Mouse (Mus musculus) ovary, adult 18-20 months (tissue): ENCODE results near the gene Olfr531.

Experiments
- DNase-seq: peaks from one replicate; pipeline ENCODE4 v3.0.0; 2022; ENCODE audit warnings: low spot score, mixed read lengths

Olfr531 gene

GRCm38 (mm10) chr7:140402818-140403217 is at the start of gene Olfr531:
Olfr531 (minus strand) TSS chr7:140402918.
- DNase-seq, result no peak

- no peak for DNase-seq
Observed at GRCm38 (mm10) chr7:140443141-140443540, 40.4 kb upstream of the Olfr531 start.

GRCm38 (mm10) chr7:140421539-140421938 is 18.8 kb upstream of the Olfr531 start, which contains the start of gene Olfr532:
Olfr532 (minus strand) TSS chr7:140421639.
- no peak for DNase-seq

DNA sequence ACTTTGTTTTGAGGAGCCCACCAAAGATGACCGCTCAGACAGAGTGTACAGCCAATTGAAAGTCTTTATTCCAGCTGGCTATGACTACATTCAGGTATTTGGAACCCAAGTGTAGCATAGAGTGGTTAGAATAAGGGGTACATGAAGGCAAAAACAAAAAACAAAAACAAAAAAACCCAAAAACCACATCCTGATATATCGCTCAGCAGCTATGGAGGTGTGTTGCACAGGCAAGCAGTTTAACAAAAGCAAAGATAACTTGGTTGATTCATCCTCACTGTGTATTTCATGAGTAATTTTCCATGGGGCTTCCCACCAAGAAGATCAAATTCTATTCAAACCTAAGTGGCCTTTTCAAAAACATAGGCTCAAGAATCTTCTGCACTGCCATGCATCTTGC is 25.8 kb downstream of the Olfr531 start:
- no peak for DNase-seq

- DNase-seq, result no peak
Observed at GRCm38 (mm10) chr7:140376231-140376630, 26.5 kb downstream of the Olfr531 start, which contains the start of gene Olfr530. Olfr530 (minus strand) TSS chr7:140376331.

DNA sequence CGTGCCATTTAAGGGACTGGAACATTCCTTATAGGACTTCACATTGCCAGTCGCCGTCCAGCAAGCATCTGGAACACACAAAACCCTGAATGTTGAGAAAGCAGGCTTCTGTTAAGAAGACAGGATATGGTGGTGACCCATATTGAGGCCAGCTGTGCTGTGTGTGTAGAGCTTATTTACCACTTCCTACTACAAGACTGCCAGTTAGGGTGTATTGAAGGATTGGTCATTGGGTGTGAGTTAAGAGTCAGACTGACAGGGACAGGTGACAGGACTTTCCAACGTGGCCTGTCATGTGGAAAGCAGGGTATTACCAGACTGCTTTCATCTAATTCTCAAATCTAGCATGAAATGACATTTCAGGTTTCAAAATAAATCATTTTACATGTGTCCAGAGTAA is 28.4 kb downstream of the Olfr531 start:
- DNase-seq, result no peak

- DNase-seq, result no peak
Observed at GRCm38 (mm10) chr7:140361571-140361970, 41.1 kb downstream of the Olfr531 start, which contains the start of gene Olfr60. Olfr60 (minus strand) TSS chr7:140361671.
